Mouse (Mus musculus) megakaryocyte, embryonic 14.5 days (primary cell): ENCODE data around the gene Skil.

Experiments
- FLI1 ChIP-seq: IDR thresholded peaks from 2 replicates; pipeline ENCODE4 v1.6.1; 2012; ENCODE audit warnings: low read length, inconsistent platforms, mixed read lengths
- GATA1 ChIP-seq: IDR thresholded peaks from 3 replicates; pipeline ENCODE4 v1.6.1; 2012; ENCODE audit warnings: mixed read lengths, low read length, inconsistent platforms, borderline replicate concordance

DNA sequence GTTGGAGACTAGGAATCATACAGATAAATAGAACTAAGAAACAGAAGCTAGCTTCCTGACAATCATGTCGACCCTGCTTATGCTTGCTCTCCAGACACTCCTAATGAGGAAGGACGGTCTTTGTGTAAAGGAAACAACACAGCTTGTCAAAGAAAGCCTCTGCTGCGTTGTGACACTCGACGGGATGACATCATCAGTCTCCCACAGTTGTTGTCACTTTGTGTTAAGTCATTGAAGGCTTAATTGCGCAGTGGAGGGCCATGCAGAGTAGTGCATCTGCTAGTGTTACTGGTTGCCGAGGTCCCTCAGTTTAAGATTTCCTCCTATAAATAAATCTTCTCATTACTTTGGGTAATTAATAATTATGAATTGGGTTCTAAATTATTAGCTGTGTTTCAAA, 44.5 kb upstream of the Skil start:
- no peak for TF ChIP-seq GATA1
- TF ChIP-seq FLI1, result no peak
